22 mouse cellular contexts compared by ENCODE assay signal in genomic region chrX:20412221-20412620, GRCm38 (mm10). TPM values are rescaled to one million over a fixed set of nuclear protein-coding genes. Genes with fewer than 3 reads are reported as not detected.
DNase-seq lines count a peak whose midpoint lies in the region; ATAC-seq and TF ChIP-seq lines count a peak whose summit lies in the region.
"Had no signal": no experiment of that assay in that cellular context is flagged by ENCODE, and none has a peak within 500 bp of the region (broad histone marks: within the 10 kb centered on the region; RNA-seq: fewer than 3 reads in every experiment).

No protein-coding gene starts in this region.

- H3K4me3 ChIP-seq in ES-Bruce4 (ENCODE audit: low read depth, low read length): no peak overlapping the region
- H3K4me3 ChIP-seq in liver, embryonic 11.5 days (ENCODE audit: low read depth, low read length): no peak overlapping the region
- H3K4me3 ChIP-seq in liver, postnatal 0 days (ENCODE audit: low read depth, low read length): no peak overlapping the region
- H3K4me3 ChIP-seq: hindbrain, embryonic 13.5 days; limb, embryonic 10.5 days; midbrain, embryonic 12.5 days; neural tube, embryonic 15.5 days; stomach, embryonic 15.5 days had no signal

- peak; percentile 19 for DNase-seq in NIH3T3 (ENCODE audit: low read depth)
- no peak for DNase-seq in liver, embryonic 11.5 days (ENCODE audit: low spot score)
- no peak for DNase-seq in liver, postnatal 0 days
- no peak for DNase-seq in thymus, postnatal 25 days
- DNase-seq in thymus, postnatal 4 days: no peak
- DNase-seq: adrenal gland, adult 8-10 months; B cell, adult 2 months; cerebellum, adult 9-11 months; gastrocnemius, postnatal 25 days; heart, adult 18-20 months; kidney, adult 9 months; kidney, postnatal 14 days; thymus, adult 2 months had no signal

- no peaks in the 10 kb centered on the region for H3K4me1 ChIP-seq in ES-Bruce4 (ENCODE audit: control insufficient read depth, insufficient read depth, low read length)
- no peaks in the 10 kb centered on the region for H3K4me1 ChIP-seq in liver, embryonic 11.5 days (replicated peaks; ENCODE audit: control insufficient read depth, insufficient read depth, low read length)
- H3K4me1 ChIP-seq in liver, postnatal 0 days (ENCODE audit: insufficient read depth): no peaks in the 10 kb centered on the region
- H3K4me1 ChIP-seq: hindbrain, embryonic 13.5 days; limb, embryonic 10.5 days; midbrain, embryonic 12.5 days; neural tube, embryonic 15.5 days; stomach, embryonic 15.5 days had no signal

- H3K36me3 ChIP-seq in ES-Bruce4 (ENCODE audit: control insufficient read depth, insufficient read depth, low read length, poor library complexity, severe bottlenecking): no peaks in the 10 kb centered on the region
- H3K36me3 ChIP-seq in liver, embryonic 11.5 days (ENCODE audit: control insufficient read depth, insufficient read depth, low read length): no peaks in the 10 kb centered on the region
- H3K36me3 ChIP-seq in liver, postnatal 0 days (replicated peaks; ENCODE audit: insufficient read depth, low read length): no peaks in the 10 kb centered on the region
- H3K36me3 ChIP-seq: hindbrain, embryonic 13.5 days; limb, embryonic 10.5 days; midbrain, embryonic 12.5 days; neural tube, embryonic 15.5 days; stomach, embryonic 15.5 days had no signal

- no peak overlapping the region for H3K4me2 ChIP-seq in liver, embryonic 11.5 days
- H3K4me2 ChIP-seq in liver, postnatal 0 days (ENCODE audit: low read depth, low read length): no peak overlapping the region
- H3K4me2 ChIP-seq: hindbrain, embryonic 13.5 days; midbrain, embryonic 12.5 days; neural tube, embryonic 15.5 days; stomach, embryonic 15.5 days had no signal

- peak; percentile 45 for ATAC-seq in liver, embryonic 11.5 days (replicated peaks; ENCODE audit: low FRiP score)
- peak; percentile 66 for ATAC-seq in liver, postnatal 0 days
- no peak for ATAC-seq in inflammation-experienced regulatory T-cells, adult 6 months
- ATAC-seq: lung, postnatal 0 days had no signal

- 0 out of 2 replicates have a peak, but pooled peaks have one; percentile 25 for TF ChIP-seq EP300 in ES-Bruce4 (IDR thresholded peaks at IDR 0.05; ENCODE audit: insufficient read depth, low read depth, low read length)
- TF ChIP-seq EP300 in liver, postnatal 0 days (IDR thresholded peaks at IDR 0.05; ENCODE audit: low read depth): no peak

- 71% methylated on average over 3 of the region's 3 CpGs for WGBS in liver, embryonic 11.5 days
- 76% methylated on average over 3 of the region's 3 CpGs for WGBS in liver, postnatal 0 days (ENCODE audit: insufficient replicate concordance)

- TF ChIP-seq POLR2A in ES-Bruce4 (IDR thresholded peaks at IDR 0.05; ENCODE audit: insufficient read depth, low read length): no peak

- H3K27me3 ChIP-seq in ES-Bruce4 (ENCODE audit: control insufficient read depth, insufficient read depth, low read length, poor library complexity, severe bottlenecking): no peaks in the 10 kb centered on the region
- no peaks in the 10 kb centered on the region for H3K27me3 ChIP-seq in liver, embryonic 11.5 days (replicated peaks; ENCODE audit: control insufficient read depth, insufficient read depth, low read length)
- H3K27me3 ChIP-seq in liver, postnatal 0 days (ENCODE audit: insufficient read depth, low read length): no peaks in the 10 kb centered on the region
- H3K27me3 ChIP-seq: CH12.LX; hindbrain, embryonic 13.5 days; midbrain, embryonic 12.5 days; neural tube, embryonic 15.5 days; stomach, embryonic 15.5 days had no signal

- peak overlapping the region; percentile 74 for H3K27ac ChIP-seq in ES-Bruce4 (ENCODE audit: insufficient read depth, low read length)
- H3K27ac ChIP-seq in liver, embryonic 11.5 days (ENCODE audit: low read depth, low read length): no peak overlapping the region
- no peak overlapping the region for H3K27ac ChIP-seq in liver, postnatal 0 days (ENCODE audit: low read depth)
- H3K27ac ChIP-seq: hindbrain, embryonic 13.5 days; limb, embryonic 10.5 days; midbrain, embryonic 12.5 days; neural tube, embryonic 15.5 days; stomach, embryonic 15.5 days had no signal

- H3K9ac ChIP-seq in ES-Bruce4 (ENCODE audit: low read depth, poor library complexity, severe bottlenecking): no peak overlapping the region
- no peak overlapping the region for H3K9ac ChIP-seq in liver, embryonic 11.5 days (ENCODE audit: low read depth, low read length)
- H3K9ac ChIP-seq in liver, postnatal 0 days (replicated peaks): no peak overlapping the region
- H3K9ac ChIP-seq: hindbrain, embryonic 13.5 days; midbrain, embryonic 12.5 days; neural tube, embryonic 15.5 days; stomach, embryonic 15.5 days had no signal

- no peak for TF ChIP-seq CTCF in ES-Bruce4 (IDR thresholded peaks at IDR 0.05; ENCODE audit: low read depth, low read length)
- TF ChIP-seq CTCF in liver, postnatal 0 days (IDR thresholded peaks at IDR 0.05; ENCODE audit: low read depth): no peak

- no peaks in the 10 kb centered on the region for H3K9me3 ChIP-seq in ES-Bruce4 (replicated peaks; ENCODE audit: control insufficient read depth, insufficient read depth, low read length, poor library complexity, severe bottlenecking)
- no peaks in the 10 kb centered on the region for H3K9me3 ChIP-seq in liver, embryonic 11.5 days (ENCODE audit: control insufficient read depth, low read length)
- no peaks in the 10 kb centered on the region for H3K9me3 ChIP-seq in liver, postnatal 0 days (ENCODE audit: low read length)
- H3K9me3 ChIP-seq: hindbrain, embryonic 13.5 days; limb, embryonic 10.5 days; midbrain, embryonic 12.5 days; neural tube, embryonic 15.5 days; stomach, embryonic 15.5 days had no signal

RNA-seq across cellular contexts. Expression of gene Jade3, which starts 13.3 kb away (rescaled TPM):
- 49.4 and 51.8 TPM in 2 replicates for polyA plus RNA-seq in ES-Bruce4 (2011; ENCODE audit: insufficient read depth, insufficient read length, low read depth, missing spikeins)
- polyA plus RNA-seq in liver, embryonic 11.5 days (2014; fragmentation: Nextera tagmentation; extraction: Ambion mirVana): 17.0 and 18.6 TPM in 2 replicates
- polyA plus RNA-seq in liver, postnatal 0 days (2015; fragmentation: Nextera tagmentation; extraction: Ambion mirVana): 2.0 TPM in 2 replicates
- polyA plus RNA-seq in inflammation-experienced regulatory T-cells, adult 6 months (2017; shearing (Covaris generic)): 1 to 10 TPM; 1.1 to 1.6 (median 1.4) TPM

RNA-seq across cellular contexts. Expression of gene Rp2, which starts 47.9 kb away (rescaled TPM):
- 36.2 and 43.9 TPM in 2 replicates for polyA plus RNA-seq in ES-Bruce4 (2011; ENCODE audit: insufficient read depth, insufficient read length, low read depth, missing spikeins)
- polyA plus RNA-seq in liver, embryonic 11.5 days (2014; fragmentation: Nextera tagmentation; extraction: Ambion mirVana): 15.3 and 15.8 TPM in 2 replicates
- 4.6 and 6.7 TPM in 2 replicates for polyA plus RNA-seq in liver, postnatal 0 days (2015; fragmentation: Nextera tagmentation; extraction: Ambion mirVana)
- 10 to 100 TPM in 1 of 3 experiments, 1 to 10 TPM in 2; 7.2 to 16.9 (median 9.9) TPM for polyA plus RNA-seq in inflammation-experienced regulatory T-cells, adult 6 months (2017; shearing (Covaris generic))
